Mouse (Mus musculus): ENCODE data around the gene Aktip.

Aktip gene

DNA sequence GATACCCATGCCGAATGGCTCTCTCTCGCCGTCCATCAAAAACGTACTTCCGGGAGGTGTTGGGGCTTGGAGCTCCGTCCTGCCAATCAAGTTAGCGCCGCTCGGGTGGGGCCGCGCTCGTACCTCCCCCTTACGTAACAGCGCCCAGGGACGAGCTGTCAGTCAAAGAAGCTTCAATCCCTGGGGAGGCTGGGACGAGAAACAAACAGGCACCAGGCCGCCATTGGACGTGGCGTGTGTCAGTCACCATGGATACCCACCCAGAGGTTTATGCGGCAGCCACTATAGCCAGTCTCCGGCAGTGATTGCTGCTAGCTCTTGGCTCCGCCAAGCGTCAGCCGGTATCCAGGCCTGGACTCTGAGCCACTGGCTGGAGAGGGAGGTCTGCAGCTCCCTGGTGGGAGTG is 65.7 kb downstream of the Aktip start:
- TF ChIP-seq CTCF (conservative IDR thresholded peaks at IDR 0.05; ENCODE audit: low read length) (no peak; the same call in 1 of the 2 replicates), NANOG (IDR thresholded peaks at IDR 0.05; ENCODE audit: borderline replicate concordance, low read length) (no peak), POU5F1 (IDR thresholded peaks at IDR 0.05; ENCODE audit: borderline replicate concordance, low read length) (no peak)
- H3K4me3 ChIP-seq (replicated peaks; ENCODE audit: low read length): peak overlapping the region; percentile 96
- H3K4me1 ChIP-seq (replicated peaks; ENCODE audit: low read depth, low read length): peaks cover 48% of the 10 kb centered on the region
- no peaks in the 10 kb centered on the region for H3K27me3 ChIP-seq (ENCODE audit: insufficient read depth, low read length)
- no peaks in the 10 kb centered on the region for H3K9me3 ChIP-seq (ENCODE audit: low read length)
- peaks cover 25% of the 10 kb centered on the region for H3K36me3 ChIP-seq (ENCODE audit: insufficient read depth, low read length)

DNA sequence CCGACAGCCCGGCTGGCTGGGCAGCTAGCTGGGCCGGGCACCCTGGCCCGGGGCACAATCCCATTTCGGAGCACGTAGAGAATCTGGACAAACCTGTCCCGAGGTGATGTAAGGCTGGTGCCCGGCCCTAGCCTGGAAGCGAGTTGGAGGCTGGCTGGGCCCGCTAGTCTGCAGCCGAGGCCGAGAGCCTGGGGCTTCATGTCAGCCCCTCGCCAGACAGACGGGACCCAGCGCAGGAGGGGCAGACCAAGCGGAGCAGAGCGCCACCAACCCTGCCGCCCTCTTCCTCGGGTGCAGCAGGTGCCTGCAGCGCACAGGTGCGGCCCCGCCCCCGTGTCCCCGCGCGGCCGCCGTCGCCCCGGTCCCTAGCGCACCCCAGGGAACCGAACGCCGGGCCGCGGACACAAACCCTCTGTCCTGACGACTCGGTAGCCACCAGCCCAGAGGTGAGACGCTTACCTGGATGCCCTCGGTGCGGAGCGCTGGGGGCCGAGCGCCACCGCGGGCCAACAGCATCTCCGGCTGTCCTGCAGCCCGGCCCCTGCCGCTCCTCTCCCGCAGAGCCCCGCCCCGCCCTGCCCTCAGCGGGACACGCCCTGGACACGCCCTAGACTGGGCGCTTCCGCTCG is 66.2 kb downstream of the Aktip start:
- H3K36me3 ChIP-seq (ENCODE audit: insufficient read depth, low read length): peaks cover 29% of the 10 kb centered on the region
- H3K9me3 ChIP-seq (ENCODE audit: low read length): no peaks in the 10 kb centered on the region
- no peak for TF ChIP-seq NANOG (IDR thresholded peaks at IDR 0.05; ENCODE audit: borderline replicate concordance, low read length)
- TF ChIP-seq CTCF (conservative IDR thresholded peaks at IDR 0.05; ENCODE audit: low read length): no peak
- TF ChIP-seq POU5F1 (IDR thresholded peaks at IDR 0.05; ENCODE audit: borderline replicate concordance, low read length): no peak
- H3K27me3 ChIP-seq (ENCODE audit: insufficient read depth, low read length): no peaks in the 10 kb centered on the region
- peak overlapping the region; percentile 96 for H3K4me3 ChIP-seq (replicated peaks; ENCODE audit: low read length)
- peaks cover 48% of the 10 kb centered on the region for H3K4me1 ChIP-seq (replicated peaks; ENCODE audit: low read depth, low read length)

DNA sequence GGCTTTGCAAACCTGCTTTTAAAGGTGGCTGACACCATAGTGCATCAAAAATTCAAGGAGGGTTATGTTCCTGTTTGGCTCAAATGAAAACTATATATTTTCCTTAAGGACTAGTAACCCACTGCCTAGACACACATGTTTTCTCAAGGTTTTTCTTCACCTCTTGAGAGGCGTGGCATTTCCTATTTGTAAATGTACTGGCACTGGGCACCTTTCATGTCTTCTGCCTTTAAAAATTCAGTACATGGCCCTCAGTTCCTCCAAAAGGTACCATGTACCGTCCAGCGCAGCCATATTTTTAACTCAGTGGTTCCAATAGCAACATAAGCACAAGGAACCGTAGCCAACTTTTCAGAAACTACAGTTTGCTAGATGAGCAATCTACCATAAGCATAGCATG is 67.0 kb downstream of the Aktip start:
- TF ChIP-seq NANOG (IDR thresholded peaks at IDR 0.05; ENCODE audit: borderline replicate concordance, low read length) (no peak), CTCF (conservative IDR thresholded peaks at IDR 0.05; ENCODE audit: low read length) (no peak), POU5F1 (IDR thresholded peaks at IDR 0.05; ENCODE audit: borderline replicate concordance, low read length) (no peak)
- H3K27me3 ChIP-seq (ENCODE audit: insufficient read depth, low read length): no peaks in the 10 kb centered on the region
- no peaks in the 10 kb centered on the region for H3K9me3 ChIP-seq (ENCODE audit: low read length)
- H3K4me3 ChIP-seq (replicated peaks; ENCODE audit: low read length): peak overlapping the region; percentile 96
- peaks cover 48% of the 10 kb centered on the region for H3K4me1 ChIP-seq (replicated peaks; ENCODE audit: low read depth, low read length)
- peaks cover 37% of the 10 kb centered on the region for H3K36me3 ChIP-seq (ENCODE audit: insufficient read depth, low read length)

DNA sequence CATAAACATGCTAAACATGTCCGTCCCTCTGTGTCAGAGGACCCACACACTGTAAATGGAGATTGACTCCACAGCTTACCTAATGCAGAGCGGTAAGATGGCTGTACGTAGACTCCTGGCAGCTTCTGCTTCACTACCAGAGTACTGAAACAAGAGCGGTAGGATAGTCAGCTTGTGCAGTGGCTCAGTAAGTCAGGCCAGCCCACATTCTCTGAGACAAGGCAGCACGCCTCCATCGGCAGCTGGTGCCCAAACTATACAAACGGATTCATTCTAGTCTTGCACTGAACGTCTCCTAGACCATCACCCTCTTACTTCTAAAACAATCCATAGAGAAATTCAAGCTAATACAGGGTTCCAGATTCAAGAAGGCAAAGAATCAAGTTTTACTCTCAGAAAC is 73.0 kb downstream of the Aktip start:
- TF ChIP-seq NANOG (IDR thresholded peaks at IDR 0.05; ENCODE audit: borderline replicate concordance, low read length) (no peak), CTCF (conservative IDR thresholded peaks at IDR 0.05; ENCODE audit: low read length) (no peak), POU5F1 (IDR thresholded peaks at IDR 0.05; ENCODE audit: borderline replicate concordance, low read length) (no peak)
- Histone ChIP-seq H3K36me3 (ENCODE audit: insufficient read depth, low read length) (peaks cover 94% of the 10 kb centered on the region), H3K27me3 (ENCODE audit: insufficient read depth, low read length) (no peaks in the 10 kb centered on the region), H3K4me3 (replicated peaks; ENCODE audit: low read length) (no peak overlapping the region), H3K9me3 (ENCODE audit: low read length) (no peaks in the 10 kb centered on the region), H3K4me1 (replicated peaks; ENCODE audit: low read depth, low read length) (peaks cover 19% of the 10 kb centered on the region)

DNA sequence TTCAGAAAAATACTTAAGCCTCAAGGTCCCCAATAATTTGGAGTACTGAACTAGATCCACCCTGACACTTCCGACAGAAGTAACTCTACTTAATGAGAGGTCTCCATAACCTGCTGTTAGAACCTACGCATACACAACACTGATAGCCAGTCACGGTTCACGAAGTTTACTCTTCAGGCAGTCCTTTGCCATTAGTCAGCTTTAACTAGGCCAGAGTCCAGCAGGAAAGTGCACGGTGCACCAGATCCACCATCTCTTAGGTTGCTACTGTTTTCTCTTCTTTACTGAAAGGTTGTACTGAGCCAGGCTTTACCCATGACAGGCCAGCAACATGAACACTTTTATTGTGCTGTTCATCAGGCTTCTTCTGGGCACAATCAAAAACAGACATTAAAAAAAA is 75.5 kb downstream of the Aktip start:
- TF ChIP-seq NANOG (IDR thresholded peaks at IDR 0.05; ENCODE audit: borderline replicate concordance, low read length): no peak
- TF ChIP-seq CTCF (conservative IDR thresholded peaks at IDR 0.05; ENCODE audit: low read length): no peak
- no peak for TF ChIP-seq POU5F1 (IDR thresholded peaks at IDR 0.05; ENCODE audit: borderline replicate concordance, low read length)
- Histone ChIP-seq H3K36me3 (ENCODE audit: insufficient read depth, low read length) (peaks cover 92% of the 10 kb centered on the region), H3K4me3 (replicated peaks; ENCODE audit: low read length) (no peak overlapping the region), H3K27me3 (ENCODE audit: insufficient read depth, low read length) (no peaks in the 10 kb centered on the region), H3K4me1 (replicated peaks; ENCODE audit: low read depth, low read length) (peaks cover 9% of the 10 kb centered on the region), H3K9me3 (ENCODE audit: low read length) (no peaks in the 10 kb centered on the region)

DNA sequence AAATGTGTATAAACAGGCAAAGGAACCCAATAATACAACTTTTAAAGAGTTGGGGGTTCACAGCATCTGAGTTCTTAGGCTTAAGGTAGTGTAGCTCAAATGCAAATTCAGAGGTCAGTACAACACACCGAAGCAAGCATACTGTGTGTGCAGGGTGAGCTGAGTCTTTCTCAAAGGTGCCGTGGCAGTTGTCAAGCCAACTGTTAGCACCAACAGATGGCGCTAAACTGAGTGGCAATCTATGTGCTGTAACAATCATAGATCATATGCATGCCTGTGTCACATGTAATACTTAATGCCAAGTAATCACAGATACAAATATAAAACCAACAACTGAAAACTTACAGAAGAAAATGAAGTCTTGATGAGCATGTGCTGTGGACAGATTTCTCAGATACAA is 81.6 kb downstream of the Aktip start:
- Histone ChIP-seq H3K4me1 (replicated peaks; ENCODE audit: low read depth, low read length) (0 out of 2 replicates have a peak, but pooled peaks cover 4% of the 10 kb centered on the region), H3K4me3 (replicated peaks; ENCODE audit: low read length) (no peak overlapping the region), H3K27me3 (ENCODE audit: insufficient read depth, low read length) (no peaks in the 10 kb centered on the region), H3K9me3 (ENCODE audit: low read length) (no peaks in the 10 kb centered on the region), H3K36me3 (ENCODE audit: insufficient read depth, low read length) (peaks cover 83% of the 10 kb centered on the region)
- peak; percentile 80 for TF ChIP-seq CTCF (conservative IDR thresholded peaks at IDR 0.05; ENCODE audit: low read length)
- no peak for TF ChIP-seq POU5F1 (IDR thresholded peaks at IDR 0.05; ENCODE audit: borderline replicate concordance, low read length)

DNA sequence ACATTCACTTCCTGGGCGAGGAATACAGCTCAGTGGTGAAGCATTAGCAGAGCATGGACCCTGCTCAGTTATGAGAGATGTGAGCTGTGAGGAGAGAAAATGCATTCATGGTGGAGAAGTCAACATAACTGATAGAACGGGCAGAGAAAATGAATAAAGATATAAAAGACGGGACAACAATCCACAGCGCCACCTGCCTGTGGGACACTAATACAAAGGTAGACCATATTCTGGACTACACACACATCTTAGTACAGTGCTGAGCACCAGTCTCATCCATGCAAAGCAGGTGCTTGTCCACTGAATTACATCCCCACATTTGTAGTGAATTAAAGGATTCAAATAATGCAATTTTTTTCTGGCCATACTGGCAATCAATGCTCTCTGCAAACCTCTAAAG is 82.2 kb downstream of the Aktip start:
- H3K9me3 ChIP-seq (ENCODE audit: low read length): no peaks in the 10 kb centered on the region
- H3K27me3 ChIP-seq (ENCODE audit: insufficient read depth, low read length): no peaks in the 10 kb centered on the region
- peaks cover 80% of the 10 kb centered on the region for H3K36me3 ChIP-seq (ENCODE audit: insufficient read depth, low read length)
- H3K4me3 ChIP-seq (replicated peaks; ENCODE audit: low read length): no peak overlapping the region
- H3K4me1 ChIP-seq (replicated peaks; ENCODE audit: low read depth, low read length): 0 out of 2 replicates have a peak, but pooled peaks cover 4% of the 10 kb centered on the region
- TF ChIP-seq POU5F1 (IDR thresholded peaks at IDR 0.05; ENCODE audit: borderline replicate concordance, low read length) (no peak), CTCF (conservative IDR thresholded peaks at IDR 0.05; ENCODE audit: low read length) (no peak; the same call in 1 of the 2 replicates), NANOG (IDR thresholded peaks at IDR 0.05; ENCODE audit: borderline replicate concordance, low read length) (no peak)

DNA sequence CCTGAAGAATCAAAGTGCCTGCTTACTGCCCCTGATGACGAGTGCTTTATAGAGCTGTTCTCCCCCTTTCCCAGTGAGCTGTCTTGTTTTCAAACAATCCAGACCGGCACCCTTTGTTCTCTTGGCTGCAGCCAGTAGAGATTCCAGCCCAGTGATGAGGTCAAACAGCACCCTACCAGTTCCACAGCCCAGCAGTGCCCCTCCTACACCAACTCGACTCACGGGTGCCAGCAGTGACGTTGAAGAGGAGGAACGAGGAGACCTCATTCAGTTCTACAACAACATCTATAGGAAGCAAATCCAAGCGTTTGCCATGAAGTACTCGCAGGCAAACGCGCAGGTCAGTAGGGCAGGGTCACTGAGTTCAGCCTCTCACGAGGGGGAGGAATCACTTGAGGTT is 84.9 kb downstream of the Aktip start:
- H3K36me3 ChIP-seq (ENCODE audit: insufficient read depth, low read length): peaks cover 70% of the 10 kb centered on the region
- H3K4me3 ChIP-seq (replicated peaks; ENCODE audit: low read length): no peak overlapping the region
- H3K27me3 ChIP-seq (ENCODE audit: insufficient read depth, low read length): no peaks in the 10 kb centered on the region
- 0 out of 2 replicates have a peak, but pooled peaks cover 4% of the 10 kb centered on the region for H3K4me1 ChIP-seq (replicated peaks; ENCODE audit: low read depth, low read length)
- H3K9me3 ChIP-seq (ENCODE audit: low read length): no peaks in the 10 kb centered on the region
- TF ChIP-seq NANOG (IDR thresholded peaks at IDR 0.05; ENCODE audit: borderline replicate concordance, low read length) (no peak), POU5F1 (IDR thresholded peaks at IDR 0.05; ENCODE audit: borderline replicate concordance, low read length) (no peak), CTCF (conservative IDR thresholded peaks at IDR 0.05; ENCODE audit: low read length) (no peak)

DNA sequence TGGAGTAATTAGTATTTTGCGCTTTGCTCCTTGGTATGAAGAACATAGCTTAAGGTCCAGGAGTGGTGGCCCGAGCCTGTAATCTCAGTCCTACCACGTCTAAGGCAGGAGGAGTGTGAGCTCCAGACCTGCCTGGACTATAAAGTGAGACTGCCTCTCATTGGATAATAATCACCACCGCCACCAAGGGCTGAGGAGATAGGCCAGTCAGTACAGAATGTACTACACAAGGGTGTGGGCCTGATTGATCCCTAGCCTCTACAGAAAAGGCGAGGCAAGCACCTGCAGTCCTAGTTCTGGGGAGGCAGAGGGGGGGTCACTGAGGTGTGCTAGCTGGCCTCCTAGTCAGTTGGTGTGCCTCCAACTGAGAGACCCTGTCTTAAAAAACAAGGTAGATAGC is 85.3 kb downstream of the Aktip start:
- H3K27me3 ChIP-seq (ENCODE audit: insufficient read depth, low read length): no peaks in the 10 kb centered on the region
- no peak for TF ChIP-seq POU5F1 (IDR thresholded peaks at IDR 0.05; ENCODE audit: borderline replicate concordance, low read length)
- no peak for TF ChIP-seq CTCF (conservative IDR thresholded peaks at IDR 0.05; ENCODE audit: low read length)
- no peak for TF ChIP-seq NANOG (IDR thresholded peaks at IDR 0.05; ENCODE audit: borderline replicate concordance, low read length)

More for the DNA sequence above, 85.3 kb downstream of the Aktip start:
- 0 out of 2 replicates have a peak, but pooled peaks cover 4% of the 10 kb centered on the region for H3K4me1 ChIP-seq (replicated peaks; ENCODE audit: low read depth, low read length)
- peaks cover 66% of the 10 kb centered on the region for H3K36me3 ChIP-seq (ENCODE audit: insufficient read depth, low read length)
- H3K9me3 ChIP-seq (ENCODE audit: low read length): no peaks in the 10 kb centered on the region
- H3K4me3 ChIP-seq (replicated peaks; ENCODE audit: low read length): no peak overlapping the region
